ENCODE assay signal across 9 mouse cellular contexts in the genomic region with DNA sequence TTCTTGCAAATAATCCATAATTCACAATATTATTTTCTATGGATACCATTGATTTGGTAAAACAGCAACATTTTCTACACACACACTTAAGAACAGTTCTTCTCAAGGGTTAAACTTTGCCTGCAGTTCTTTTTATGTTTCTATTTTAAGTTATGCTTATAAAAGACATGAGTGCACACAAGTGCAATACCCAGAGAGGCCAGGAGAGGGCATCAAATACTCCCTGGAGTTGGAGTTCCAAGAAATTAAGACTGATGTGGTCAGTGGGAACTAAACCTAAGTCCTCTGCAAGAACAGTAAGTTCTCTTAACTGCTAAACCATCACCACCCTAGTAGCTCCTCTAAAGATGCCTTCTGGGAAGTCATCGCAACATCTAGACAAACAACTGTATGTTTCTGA.
DNase-seq lines count a peak whose midpoint lies in the region; ATAC-seq and TF ChIP-seq lines count a peak whose summit lies in the region.
"Had no signal": no experiment of that assay in that cellular context is flagged by ENCODE, and none has a peak within 500 bp of the region (broad histone marks: within the 10 kb centered on the region; RNA-seq: fewer than 3 reads in every experiment).

No protein-coding gene starts in this region.

- DNase-seq in hindbrain, embryonic 10.5 days (ENCODE audit: low spot score) = peak; percentile 46
- DNase-seq in adrenal gland, postnatal 25 days = peak; percentile 27
- peak; percentile 61 for DNase-seq in hindbrain, postnatal 0 days (ENCODE audit: low spot score)
- DNase-seq in left cerebral cortex, postnatal 4 days = peak; percentile 28

- H3K36me3 ChIP-seq in hindbrain, embryonic 10.5 days = no peaks in the 10 kb centered on the region
- no peaks in the 10 kb centered on the region for H3K36me3 ChIP-seq in hindbrain, embryonic 12.5 days
- H3K36me3 ChIP-seq in E14TG2a.4 (ENCODE audit: insufficient read depth, low read length) = no peaks in the 10 kb centered on the region
- no peaks in the 10 kb centered on the region for H3K36me3 ChIP-seq in hindbrain, postnatal 0 days (ENCODE audit: insufficient read depth, low read length)

- H3K4me1 ChIP-seq in hindbrain, embryonic 10.5 days (replicated peaks) = no peaks in the 10 kb centered on the region
- H3K4me1 ChIP-seq in hindbrain, embryonic 12.5 days = no peaks in the 10 kb centered on the region
- no peaks in the 10 kb centered on the region for H3K4me1 ChIP-seq in E14TG2a.4 (replicated peaks; ENCODE audit: low read depth, low read length)
- no peaks in the 10 kb centered on the region for H3K4me1 ChIP-seq in hindbrain, postnatal 0 days (ENCODE audit: insufficient read depth, low read length)

- WGBS in hindbrain, embryonic 10.5 days = 83% methylated on average over 1 of the region's 1 CpGs
- WGBS in hindbrain, embryonic 12.5 days = 65% methylated on average over 1 of the region's 1 CpGs
- WGBS in hindbrain, postnatal 0 days = 74% methylated on average over 1 of the region's 1 CpGs

- H3K9me3 ChIP-seq in hindbrain, embryonic 10.5 days = no peaks in the 10 kb centered on the region
- H3K9me3 ChIP-seq in hindbrain, embryonic 12.5 days (replicated peaks) = no peaks in the 10 kb centered on the region
- H3K9me3 ChIP-seq in E14TG2a.4 (ENCODE audit: low read length) = peaks cover 6% of the 10 kb centered on the region
- no peaks in the 10 kb centered on the region for H3K9me3 ChIP-seq in hindbrain, postnatal 0 days (ENCODE audit: low read length)

- no peak overlapping the region for H3K9ac ChIP-seq in hindbrain, embryonic 12.5 days
- no peak overlapping the region for H3K9ac ChIP-seq in hindbrain, postnatal 0 days (replicated peaks; ENCODE audit: low read length)

- no peak overlapping the region for H3K27ac ChIP-seq in hindbrain, embryonic 10.5 days
- no peak overlapping the region for H3K27ac ChIP-seq in hindbrain, embryonic 12.5 days
- no peak overlapping the region for H3K27ac ChIP-seq in hindbrain, postnatal 0 days

- no peaks in the 10 kb centered on the region for H3K27me3 ChIP-seq in hindbrain, embryonic 10.5 days (ENCODE audit: insufficient read depth, poor library complexity, severe bottlenecking)
- H3K27me3 ChIP-seq in hindbrain, embryonic 12.5 days = no peaks in the 10 kb centered on the region
- no peaks in the 10 kb centered on the region for H3K27me3 ChIP-seq in E14TG2a.4 (ENCODE audit: insufficient read depth, low read length)
- no peaks in the 10 kb centered on the region for H3K27me3 ChIP-seq in hindbrain, postnatal 0 days (ENCODE audit: insufficient read depth, low read length)

- TF ChIP-seq CTCF in E14TG2a.4 (conservative IDR thresholded peaks at IDR 0.05; ENCODE audit: low read length) = peak; percentile 89
- peak; percentile 65 for TF ChIP-seq CTCF in hindbrain, postnatal 0 days (IDR thresholded peaks at IDR 0.05; ENCODE audit: low read depth)

- no peak for ATAC-seq in hindbrain, embryonic 12.5 days (ENCODE audit: low FRiP score)
- ATAC-seq in hindbrain, postnatal 0 days = no peak
- ATAC-seq in erythroid progenitor cell, adult 5-6 weeks (replicated peaks; ENCODE audit: low FRiP score, poor library complexity, severe bottlenecking) = no peak
- ATAC-seq in activated CD4-positive, CD25-positive, alpha-beta regulatory T cell, adult 4 months = no peak

- H3K4me3 ChIP-seq in hindbrain, embryonic 10.5 days = no peak overlapping the region
- no peak overlapping the region for H3K4me3 ChIP-seq in hindbrain, embryonic 12.5 days
- no peak overlapping the region for H3K4me3 ChIP-seq in E14TG2a.4 (replicated peaks; ENCODE audit: low read length)
- no peak overlapping the region for H3K4me3 ChIP-seq in hindbrain, postnatal 0 days (ENCODE audit: low read length)
- H3K4me3 ChIP-seq: myocyte had no signal

- no peak overlapping the region for H3K4me2 ChIP-seq in hindbrain, embryonic 12.5 days (replicated peaks)
- H3K4me2 ChIP-seq in hindbrain, postnatal 0 days (ENCODE audit: low read depth, low read length) = no peak overlapping the region

- intact Hi-C loops in left cerebral cortex, postnatal 4 days (cut with DNase I) = no loop called here
